Mouse (Mus musculus) adrenal gland, postnatal 10 days (tissue): ENCODE results near the gene Jmy. TPM values are rescaled to one million over a fixed set of nuclear protein-coding genes. Genes with fewer than 3 reads are reported as not detected.

ENCODE experiments used
- DNase-seq: peaks from one replicate; pipeline ENCODE4 v3.0.0; 2021; ENCODE audit warnings: mixed read lengths
- total RNA-seq, 2 experiments: library from RNA; stranded (reverse); gene quantifications; 2 replicates each; pipeline ENCODE4 v1.2.3; 2021

Jmy gene
- total RNA-seq, 2 experiments from 2014 or later: 34.2 to 38.3 TPM

GRCm38 (mm10) chr13:93459566-93459965 is 40.0 kb downstream of the Jmy start:
- DNase-seq: no peak

DNA sequence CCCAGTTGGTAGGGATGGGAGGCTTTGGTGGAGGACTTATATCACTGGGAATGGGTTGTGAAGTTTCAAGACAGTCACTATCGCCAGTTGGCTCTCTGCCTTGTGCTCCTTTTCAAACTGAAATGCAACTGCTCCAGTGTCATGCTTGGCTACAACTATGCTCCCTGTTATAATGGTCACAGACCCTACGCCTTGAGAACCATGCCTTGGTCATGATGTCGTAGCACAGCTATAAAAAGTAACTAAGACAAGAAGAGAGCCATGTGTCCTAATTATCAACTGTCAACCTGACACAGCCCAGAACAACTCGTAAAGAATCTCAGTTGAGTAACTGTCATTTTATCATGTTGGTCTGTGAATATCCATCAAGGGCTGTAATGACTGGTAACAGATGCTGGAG is 41.0 kb downstream of the Jmy start:
- no peak for DNase-seq

- no peak for DNase-seq
Observed at GRCm38 (mm10) chr13:93453275-93453674, 46.3 kb downstream of the Jmy start.

DNA sequence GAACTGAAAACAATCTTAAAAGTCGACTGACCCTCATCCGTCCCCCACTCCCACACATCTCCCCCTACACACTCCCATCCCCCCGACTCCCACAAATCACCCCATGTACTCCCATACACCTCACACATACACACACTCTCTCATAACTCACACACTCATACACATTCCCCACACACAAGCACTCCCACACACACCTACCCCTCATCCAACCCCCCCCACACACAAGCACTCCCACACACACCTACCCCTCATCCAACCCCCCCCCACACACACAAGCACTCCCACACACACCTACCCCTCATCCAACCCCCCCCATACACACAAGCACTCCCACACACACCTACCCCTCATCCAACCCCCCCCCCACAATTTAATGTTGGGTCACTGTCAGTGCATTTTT is 59.4 kb downstream of the Jmy start:
- DNase-seq: no peak

DNA sequence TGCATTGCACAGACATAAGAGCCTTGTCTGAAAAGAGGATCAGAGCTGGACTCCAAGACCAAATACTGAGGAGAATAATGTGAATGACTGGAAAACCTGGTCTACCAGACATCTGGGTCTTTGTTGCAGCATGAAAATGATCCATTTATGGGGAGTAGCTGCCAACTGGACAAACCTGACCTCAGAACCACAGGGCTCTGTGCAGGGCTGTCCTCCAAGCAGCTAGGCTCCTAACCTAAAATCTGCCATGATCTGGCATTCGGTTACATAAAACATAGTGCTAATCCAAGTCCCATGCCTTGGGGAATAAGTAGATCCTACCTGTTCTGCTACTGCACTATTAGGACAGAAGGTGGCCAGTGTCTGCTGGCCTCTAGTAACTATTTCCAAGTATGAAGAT is 70.4 kb downstream of the Jmy start:
- no peak for DNase-seq

DNA sequence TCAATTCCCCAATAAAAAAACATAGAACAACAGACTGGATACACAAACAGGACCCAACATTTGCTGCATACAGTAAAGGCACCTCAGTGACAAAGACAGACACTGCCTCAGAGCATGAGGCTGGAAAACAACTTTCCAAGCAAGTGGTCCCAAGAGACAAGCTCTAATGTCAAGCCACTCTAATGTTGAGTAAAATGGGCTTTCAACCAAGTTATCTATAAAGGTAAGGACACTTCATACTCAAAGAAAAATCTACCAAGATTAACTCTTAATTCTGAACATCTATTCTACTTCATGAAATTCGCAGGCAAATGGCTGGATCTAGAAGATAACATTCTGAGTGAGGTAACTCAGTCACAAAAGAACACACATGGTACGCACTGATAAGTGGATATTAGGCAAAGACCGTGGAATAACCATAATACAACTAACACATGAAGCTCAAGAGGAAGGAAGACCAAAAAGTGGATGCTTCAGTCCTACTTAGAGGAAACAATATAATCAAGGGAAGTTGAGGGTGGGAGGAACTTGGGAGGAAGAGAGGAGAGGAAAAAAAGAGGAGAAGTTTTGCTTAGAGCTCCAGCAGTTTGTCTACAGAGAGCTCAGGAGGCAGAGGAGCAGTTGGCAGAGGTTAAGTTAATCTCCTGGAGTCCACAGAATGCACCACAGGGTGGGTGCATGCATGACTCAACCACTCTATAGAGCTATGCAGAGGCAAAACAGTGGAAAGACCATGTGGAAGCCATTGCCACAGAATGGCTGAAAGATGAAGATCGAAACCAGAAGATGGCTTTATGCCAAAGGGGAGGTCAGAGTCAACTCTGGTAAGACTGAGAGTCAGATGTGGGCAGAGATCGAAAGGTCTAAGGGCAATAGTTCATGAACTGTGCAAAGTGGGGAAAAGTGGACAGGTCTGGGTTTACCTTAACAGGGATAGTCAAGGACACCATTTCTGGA is 71.4 kb downstream of the Jmy start:
- no peak for DNase-seq

- no peak for DNase-seq
Observed at GRCm38 (mm10) chr13:93423224-93423623, 76.4 kb downstream of the Jmy start.

GRCm38 (mm10) chr13:93419779-93420178 is 79.8 kb downstream of the Jmy start:
- no peak for DNase-seq

GRCm38 (mm10) chr13:93418292-93418691 is 81.3 kb downstream of the Jmy start:
- no peak for DNase-seq

DNA sequence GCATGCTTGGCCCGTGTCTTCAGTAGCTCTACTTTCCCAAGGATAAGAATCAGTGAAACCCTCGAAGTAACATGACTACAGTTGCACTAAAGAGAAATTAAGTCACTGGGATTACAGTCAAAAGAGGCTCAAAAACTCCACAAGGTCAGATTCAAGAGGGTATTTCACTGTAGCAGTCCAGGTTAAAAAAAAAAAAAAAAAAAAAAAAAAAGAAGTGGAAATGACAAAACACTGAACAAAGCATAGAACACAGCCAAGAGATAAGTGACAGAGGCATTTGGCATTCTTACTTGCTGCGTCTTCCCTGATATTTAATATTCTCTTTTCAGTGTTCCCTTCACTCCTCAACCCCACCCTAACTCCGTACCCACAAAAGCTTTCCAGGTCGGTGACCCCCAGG is 84.6 kb downstream of the Jmy start:
- no peak for DNase-seq

DNA sequence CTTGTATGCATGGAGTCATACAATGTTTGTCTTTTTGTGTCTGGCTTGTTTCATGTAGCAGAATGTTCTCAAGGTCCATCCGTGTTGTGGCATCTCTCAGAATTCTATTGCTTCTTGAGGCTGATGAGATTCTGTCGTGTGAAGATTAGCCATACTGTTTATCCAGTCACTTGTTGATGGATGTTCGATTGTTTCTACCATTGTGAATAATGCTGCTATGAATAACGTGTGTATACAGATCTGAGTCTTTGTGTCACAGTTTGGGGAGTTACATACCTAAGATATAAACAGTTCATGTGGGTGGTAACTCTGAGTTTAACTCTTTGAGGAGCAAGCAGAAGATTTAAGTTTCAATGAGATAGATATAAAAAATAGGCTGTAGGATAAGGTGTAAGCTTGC is 89.3 kb downstream of the Jmy start:
- no peak for DNase-seq

DNA sequence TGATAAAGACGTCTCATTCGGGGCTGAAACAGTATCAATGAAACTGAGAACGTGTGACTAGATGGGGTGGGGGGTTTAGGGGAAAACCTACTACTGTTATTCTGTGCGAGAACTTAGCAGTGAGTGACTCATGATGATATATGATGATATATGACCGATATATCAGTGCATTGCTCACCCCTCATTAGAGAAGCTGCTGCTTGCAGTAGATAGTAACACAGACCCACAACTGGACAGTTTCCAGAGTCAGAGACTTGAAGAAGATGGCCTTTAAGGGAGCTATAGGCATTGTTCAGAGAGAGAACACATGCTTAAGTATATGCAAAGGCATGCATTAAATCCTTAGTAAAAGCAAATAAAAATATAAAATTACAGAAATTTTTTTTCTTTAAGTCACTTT is 92.8 kb downstream of the Jmy start:
- no peak for DNase-seq

- DNase-seq: no peak
Observed at GRCm38 (mm10) chr13:93401947-93402346, 97.7 kb downstream of the Jmy start.

GRCm38 (mm10) chr13:93399710-93400216 is 99.8 kb downstream of the Jmy start:
- DNase-seq: no peak

DNA sequence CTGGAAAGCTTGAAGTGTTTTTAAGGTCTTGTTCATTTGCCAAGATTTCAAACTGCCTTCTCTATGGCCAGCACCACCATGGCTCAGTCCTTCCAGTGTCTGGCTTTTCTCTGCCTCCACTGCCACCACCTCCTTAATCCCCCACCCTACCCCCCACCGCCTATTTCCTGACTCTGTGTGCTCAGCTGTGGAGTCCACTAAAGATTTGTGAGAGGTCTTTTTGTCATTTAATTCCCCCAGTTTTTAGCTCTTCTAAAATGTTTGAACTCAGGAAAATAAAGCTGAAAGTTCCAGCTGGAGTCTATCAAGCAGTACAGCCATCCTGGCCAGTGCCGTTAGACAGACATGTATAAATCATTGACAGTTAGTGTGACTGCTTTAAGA is 110.4 kb downstream of the Jmy start:
- DNase-seq: no peak

DNA sequence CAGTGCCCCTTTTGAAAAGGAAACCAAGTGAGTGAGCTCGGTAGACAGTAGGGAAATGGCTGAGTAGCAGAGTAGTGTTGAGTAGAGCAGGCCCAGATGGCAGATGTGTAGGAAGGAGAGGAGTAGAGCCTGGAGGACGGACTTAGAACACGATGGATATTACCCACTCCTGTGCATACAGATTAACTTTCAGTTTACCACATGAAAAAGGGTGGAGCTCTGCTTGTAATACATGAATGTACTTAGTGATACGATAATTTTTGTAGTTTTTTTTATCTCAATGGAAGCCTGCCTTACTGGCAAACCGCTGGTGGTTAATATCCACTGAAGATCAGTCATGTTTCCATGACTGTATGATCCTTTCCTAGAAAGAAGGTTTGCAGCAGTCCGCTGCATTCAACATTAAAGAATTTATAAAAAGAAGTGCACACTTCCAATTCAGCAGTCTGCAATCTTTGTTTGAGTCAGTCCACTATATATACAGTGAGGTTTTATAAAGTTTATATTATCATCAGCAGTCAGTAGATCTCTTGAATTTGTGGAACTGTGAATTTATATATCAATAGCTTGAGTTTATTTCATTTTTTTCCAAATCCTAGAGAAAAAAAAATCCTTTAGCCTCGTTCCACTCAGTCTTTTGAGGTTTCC is 110.9 kb downstream of the Jmy start:
- DNase-seq: no peak

DNA sequence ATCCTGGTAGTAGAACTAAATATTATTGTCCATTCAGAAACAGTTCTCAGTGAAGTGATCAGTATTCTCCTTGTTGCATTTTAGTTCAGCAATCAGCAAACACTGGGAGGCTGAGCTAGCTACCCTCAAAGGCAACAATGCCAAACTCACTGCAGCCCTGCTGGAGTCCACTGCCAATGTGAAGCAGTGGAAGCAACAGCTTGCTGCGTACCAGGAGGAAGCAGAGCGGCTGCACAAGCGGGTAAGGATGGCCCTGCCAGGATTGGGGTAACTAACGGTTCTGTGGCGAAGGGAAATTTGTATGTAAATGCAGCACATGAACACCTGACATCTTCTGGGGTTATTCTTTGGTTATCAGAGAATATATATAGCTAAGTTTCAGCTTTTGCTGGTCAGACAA is 112.2 kb downstream of the Jmy start:
- no peak for DNase-seq

DNA sequence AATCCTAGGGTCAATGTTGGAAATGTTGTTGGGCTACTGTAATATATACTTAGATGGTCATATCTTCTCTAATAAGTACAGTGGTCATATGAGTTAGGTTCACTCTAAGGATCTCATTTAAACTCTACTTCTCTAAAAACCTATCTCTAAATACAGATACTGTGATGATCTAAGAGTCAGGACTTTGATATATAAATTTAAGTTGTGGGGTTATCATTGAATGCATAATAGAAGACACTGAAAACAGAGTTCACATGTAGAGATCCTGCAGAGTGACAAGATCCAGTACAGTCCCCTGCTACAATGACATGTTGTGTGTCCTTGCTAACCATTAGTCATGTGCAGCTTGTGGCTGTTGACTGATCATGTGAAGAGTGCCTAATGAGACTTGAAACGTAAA is 114.5 kb downstream of the Jmy start:
- no peak for DNase-seq

- no peak for DNase-seq
Observed at GRCm38 (mm10) chr13:93384481-93384880, 115.1 kb downstream of the Jmy start.

GRCm38 (mm10) chr13:93383620-93384019 is 116.0 kb downstream of the Jmy start:
- DNase-seq: no peak

GRCm38 (mm10) chr13:93383092-93383491 is 116.5 kb downstream of the Jmy start:
- DNase-seq: no peak

GRCm38 (mm10) chr13:93381301-93381700 is 118.3 kb downstream of the Jmy start:
- no peak for DNase-seq

DNA sequence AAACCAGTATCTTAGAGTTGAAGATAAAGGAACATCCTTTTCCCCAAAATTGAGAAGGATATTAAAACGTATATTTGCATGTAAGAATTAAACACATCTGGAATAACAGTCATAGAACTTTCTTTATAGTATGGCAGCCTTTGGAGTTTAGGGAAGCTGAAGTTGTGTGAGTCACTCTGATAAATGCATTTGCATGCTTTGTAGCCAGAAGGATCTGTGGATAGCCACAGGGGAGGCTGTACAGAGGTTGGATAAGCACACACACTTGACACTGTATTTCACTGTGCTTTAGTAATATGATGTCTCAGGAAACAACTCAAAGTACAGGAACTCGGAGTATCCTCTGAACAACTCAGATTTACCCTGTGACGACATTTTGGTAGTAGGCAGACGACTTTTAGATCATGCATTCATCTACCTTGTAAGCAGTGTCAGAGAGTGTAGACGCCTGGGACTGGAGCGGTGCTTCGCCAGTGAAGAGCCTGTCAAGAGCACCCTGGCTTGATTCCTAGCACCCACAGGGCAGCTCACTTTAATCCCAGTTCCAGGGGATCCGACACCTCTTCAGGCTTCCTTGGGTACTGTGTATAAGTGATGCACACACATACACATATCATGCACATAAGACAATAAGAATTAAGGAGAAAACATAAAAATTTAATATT is 119.1 kb downstream of the Jmy start:
- DNase-seq: no peak
